Mouse (Mus musculus) ovary, postnatal 14 days (tissue): ENCODE results near the gene Vwa1.
A peak's percentile ranks its signal among the peaks of the same experiment; 100 is the strongest.
"Not testable (repeated sequence)": the region's sequence is repeated elsewhere in the genome, so short reads cannot be mapped to it uniquely, and the experiment has no call there.

ENCODE experiments used
- DNase-seq: peaks from one replicate; pipeline ENCODE4 v3.0.0; 2022; ENCODE audit warnings: low spot score

The Vwa1 gene

DNA sequence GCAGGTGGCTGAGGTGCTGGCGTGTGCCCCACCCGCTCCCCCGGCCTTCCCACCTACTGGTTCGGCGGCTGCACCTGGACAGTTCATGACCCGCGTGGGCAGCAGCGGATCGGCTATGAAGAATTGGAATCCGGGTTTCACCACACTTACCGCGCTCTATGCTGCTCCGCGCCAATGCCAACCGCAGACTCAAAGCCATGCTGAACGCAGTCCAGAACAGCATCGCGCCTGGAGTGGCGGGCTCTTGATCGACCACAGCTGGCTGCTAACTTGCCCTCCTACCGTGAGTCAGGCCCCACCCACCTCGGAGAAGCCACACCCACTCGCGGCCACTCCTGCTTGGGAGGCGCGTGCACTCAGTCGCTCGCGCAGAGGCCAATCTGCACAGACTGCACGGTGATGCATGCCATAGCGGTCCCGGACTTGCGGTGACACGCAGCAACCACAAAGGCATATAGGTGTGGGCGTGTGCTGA, at the start of gene Vwa1:
TSS of gene Vwa1 (minus strand) at position 419 of the 475 bp plus-strand sequence.
- peak; percentile 80 for DNase-seq

DNA sequence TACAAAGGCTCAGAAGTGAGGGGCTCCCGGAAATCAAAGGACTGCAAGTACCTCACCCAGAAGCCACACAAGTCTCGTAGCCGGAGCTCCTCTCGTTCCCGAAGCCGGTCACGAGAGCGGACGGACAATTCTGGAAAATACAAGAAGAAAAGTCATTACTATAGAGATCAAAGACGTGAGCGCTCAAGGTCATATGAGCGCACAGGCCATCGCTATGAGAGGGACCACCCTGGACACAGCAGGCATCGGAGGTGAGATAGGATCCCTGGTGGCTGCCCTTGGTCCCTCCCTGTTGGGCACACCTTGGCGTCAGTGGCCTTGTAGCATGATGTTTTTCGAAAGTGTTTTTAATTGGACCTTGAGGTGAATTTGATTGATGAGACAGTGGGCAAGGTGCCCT, 48.9 kb upstream of the Vwa1 start:
- no peak for DNase-seq

DNA sequence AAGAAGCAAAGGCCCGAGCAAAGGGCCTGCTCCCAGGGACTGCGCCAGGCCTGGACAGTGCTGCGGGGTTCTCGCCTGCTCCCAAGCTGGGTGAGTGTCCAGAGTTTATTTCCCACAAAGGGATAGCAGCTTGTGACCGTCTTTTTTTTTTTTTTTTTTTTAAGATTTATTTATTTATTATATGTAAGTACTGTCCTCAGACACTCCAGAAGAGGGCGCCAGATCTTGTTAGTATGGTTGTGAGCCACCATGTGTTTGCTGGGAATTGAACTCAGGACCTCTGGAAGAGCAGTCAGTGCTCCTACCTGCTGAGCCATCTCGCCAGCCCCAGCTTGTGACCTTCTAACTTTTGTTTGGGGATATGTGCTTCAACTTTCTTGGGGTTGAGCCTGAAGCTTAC, 46.5 kb upstream of the Vwa1 start:
- no peak for DNase-seq

DNA sequence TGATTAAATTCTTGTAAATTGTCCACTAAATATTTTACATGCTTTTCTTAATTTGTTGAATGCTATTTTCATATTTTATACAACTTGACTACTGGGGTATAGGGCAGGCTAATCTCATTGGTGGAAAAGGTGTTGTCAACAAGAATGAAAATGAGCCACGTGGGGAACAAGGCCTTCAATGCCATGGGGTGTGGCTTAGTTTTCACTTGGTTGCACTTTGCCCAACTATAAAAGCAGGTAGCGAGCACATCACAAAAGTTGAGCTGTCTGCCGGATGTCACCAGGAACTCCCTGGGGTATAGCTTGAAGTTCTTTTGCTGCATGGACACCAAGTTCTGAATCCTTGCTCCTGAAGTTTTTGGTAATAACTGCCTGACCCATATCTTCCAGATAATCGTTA, 43.0 kb upstream of the Vwa1 start:
- DNase-seq = no peak

DNA sequence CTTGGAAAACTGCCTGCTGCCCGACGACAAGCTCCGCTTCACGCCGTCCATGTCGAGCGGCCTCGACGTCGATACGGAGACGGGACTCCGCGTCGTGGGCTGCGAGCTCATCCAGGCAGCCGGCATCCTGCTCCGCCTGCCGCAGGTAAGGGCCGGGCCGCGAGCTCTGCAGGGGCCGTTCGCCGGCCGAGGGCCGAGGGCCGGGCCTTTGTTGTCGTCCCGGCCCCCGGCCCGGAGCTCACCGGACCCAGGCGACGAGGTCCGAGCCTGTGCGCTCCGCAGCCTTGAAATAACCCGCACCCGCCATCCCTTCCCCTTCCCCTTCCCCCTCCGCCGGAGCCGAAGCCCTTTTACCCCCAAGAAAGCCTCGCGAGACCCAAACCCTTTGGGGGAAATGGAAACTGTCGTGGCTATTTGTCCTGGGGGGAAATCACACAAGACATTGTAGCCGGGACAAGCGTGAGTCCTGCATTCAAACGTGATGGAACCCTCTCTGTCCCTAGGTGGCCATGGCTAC, 38.2 kb upstream of the Vwa1 start:
- DNase-seq = no peak

DNA sequence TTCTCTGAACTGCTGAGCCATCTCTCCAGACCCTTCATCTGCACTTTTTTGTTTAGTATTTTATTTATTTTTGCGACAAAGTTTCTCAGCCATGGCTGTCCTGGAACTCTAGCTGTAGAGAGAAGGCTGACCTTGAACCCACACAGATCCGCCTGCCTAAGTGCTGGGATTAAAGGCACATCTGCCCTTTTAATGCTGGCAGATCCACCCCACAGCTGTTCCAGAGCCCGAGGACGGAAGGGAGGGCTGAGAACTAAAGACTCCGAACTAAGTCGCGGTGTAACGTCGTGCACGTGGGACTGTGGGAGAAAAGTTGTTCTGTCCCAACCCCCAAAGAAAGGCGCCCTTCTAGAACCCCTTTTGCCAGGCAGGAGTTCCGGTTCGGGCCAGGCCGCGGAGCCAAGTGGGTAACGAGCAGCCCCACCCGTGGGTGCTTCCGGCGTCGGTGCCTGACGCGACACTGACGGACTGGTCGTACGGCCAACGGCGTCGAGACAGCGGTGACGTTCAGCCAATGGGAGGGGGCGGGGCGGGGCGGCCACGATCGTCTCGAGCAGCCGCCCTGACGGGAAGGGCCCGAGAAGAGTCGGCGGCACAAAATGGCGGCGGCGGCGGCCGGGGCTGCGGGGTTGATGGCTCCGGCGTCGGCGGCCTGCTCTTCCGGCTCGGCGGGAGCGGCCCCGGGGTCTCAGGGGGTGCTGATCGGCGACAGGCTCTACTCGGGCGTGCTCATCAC, 37.6 kb upstream of the Vwa1 start, which contains the start of gene Ccnl2:
TSS of gene Ccnl2 (plus strand) at position 561 of the 736 bp plus-strand sequence.
- DNase-seq = peak; percentile 81

DNA sequence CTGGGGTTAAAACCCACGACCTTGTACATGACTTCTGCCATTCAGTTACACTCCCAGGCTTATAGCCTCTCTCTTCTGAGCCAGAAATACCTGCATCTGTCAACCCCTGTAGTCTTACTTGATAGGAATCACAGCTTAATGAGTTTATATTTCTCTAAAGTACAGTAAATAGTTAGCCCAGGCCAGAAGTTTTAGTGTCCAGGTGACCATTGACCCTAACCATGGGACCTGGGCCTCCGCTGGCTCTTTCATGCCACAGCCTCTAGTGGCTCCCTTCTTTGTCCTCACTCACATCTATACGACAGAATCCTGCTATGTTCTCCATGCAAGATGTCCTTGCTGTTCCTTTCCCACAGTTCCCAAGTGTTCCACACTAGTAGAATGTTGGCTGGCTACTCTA, 33.3 kb upstream of the Vwa1 start:
- no peak for DNase-seq

DNA sequence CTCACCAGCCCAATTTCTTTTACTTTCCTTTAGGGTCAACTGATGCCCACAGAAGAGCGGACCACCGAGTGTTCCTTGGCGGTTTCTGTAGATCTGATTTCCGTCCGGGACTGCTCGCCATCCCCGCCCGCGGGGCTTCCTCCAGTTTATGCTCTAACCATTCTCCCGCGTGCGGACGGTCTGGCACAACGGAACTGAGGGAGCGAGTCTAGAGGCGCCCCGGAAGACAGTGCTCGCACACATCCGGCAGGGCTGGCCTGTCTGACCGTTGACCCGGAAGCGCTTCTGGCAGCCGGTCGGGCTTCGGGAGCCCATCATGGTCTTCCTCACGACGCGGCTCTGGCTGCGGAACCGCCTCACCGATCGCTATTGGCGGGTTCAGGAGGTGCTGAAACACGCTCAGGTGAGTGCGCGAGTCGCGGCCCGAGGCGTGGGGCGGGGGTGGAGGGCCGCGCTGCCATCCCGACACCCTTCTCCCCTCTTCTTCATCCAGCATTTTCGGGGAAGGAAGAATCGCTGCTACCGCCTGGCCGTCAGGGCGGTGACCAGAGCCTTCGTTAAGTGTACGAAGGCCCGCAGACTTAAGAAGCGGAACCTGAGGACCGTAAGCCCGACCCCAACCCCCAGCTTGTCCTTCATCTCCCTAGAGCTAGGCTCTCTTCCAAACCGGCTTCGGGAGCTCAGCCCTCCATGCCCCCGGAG, 29.0 kb upstream of the Vwa1 start:
- DNase-seq = peak; percentile 98

DNA sequence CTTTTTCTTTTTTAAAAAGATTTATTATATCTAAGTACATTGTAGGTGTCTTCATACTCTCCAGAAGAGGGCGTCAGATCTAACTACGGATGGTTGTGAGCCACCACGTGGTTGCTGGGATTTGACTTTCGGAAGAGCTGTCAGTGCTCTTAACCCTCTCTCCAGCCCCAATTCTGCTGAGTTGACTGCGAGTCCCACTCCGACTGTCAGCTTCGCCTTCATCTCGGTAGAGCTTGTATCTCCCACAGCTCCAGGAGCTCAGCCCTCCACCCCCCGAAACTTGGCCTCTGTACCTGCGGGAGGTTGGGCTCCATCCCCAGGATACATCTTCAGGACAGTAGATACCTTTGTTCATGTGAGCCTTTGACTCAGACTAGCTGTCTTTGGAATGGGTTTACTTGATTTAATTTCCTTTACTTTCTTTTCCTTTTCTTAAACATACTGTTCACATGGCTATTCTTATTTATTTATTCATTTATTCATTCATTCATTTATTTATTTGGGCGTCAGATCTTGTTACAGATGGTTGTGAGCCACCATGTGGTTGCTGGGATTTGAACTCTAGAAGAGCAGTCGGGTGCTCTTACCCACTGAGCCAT, 28.3 kb upstream of the Vwa1 start, which contains the start of gene Mrpl20:
TSS of gene Mrpl20 (plus strand) at position 138 of the 599 bp plus-strand sequence.
- no peak for DNase-seq

DNA sequence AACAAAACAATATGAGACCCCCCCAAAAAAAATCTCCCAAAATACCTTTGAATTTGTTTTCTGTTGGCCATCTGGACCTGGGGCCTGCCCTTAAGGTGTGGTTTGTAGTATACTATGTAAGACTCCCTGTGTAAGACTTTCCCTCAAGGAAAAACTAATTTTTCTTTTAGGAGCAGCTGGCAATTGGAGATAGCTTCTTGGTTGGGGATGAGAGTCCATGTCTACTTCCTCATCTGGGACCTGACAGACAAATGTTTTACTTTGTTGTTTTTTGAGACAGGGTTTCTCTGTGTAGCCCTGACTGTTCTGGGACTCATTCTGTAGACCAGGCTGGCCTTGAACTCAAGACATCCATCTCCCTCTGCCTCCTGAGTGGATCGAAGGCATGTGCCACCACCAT, 27.6 kb upstream of the Vwa1 start:
- DNase-seq = no peak

DNA sequence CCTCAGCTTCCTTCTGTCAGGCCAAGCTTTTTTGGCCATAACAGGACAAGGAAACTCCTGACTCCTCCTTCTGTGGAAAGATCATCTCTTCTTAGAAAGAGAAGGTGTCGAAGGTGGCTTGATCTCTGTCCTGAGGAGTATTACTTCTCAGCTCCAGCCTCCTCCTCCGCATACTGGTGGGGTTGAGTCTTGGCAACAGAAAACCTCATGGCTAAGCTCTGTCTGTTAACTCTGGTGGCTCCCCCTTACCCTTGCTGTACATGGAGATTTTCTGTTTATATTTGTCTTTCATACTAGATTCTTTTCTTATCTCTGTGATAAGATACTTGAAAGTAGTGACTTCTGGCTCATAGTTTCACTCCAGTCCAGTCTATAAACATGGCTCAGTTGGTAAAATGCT, 19.2 kb upstream of the Vwa1 start:
- DNase-seq = no peak

DNA sequence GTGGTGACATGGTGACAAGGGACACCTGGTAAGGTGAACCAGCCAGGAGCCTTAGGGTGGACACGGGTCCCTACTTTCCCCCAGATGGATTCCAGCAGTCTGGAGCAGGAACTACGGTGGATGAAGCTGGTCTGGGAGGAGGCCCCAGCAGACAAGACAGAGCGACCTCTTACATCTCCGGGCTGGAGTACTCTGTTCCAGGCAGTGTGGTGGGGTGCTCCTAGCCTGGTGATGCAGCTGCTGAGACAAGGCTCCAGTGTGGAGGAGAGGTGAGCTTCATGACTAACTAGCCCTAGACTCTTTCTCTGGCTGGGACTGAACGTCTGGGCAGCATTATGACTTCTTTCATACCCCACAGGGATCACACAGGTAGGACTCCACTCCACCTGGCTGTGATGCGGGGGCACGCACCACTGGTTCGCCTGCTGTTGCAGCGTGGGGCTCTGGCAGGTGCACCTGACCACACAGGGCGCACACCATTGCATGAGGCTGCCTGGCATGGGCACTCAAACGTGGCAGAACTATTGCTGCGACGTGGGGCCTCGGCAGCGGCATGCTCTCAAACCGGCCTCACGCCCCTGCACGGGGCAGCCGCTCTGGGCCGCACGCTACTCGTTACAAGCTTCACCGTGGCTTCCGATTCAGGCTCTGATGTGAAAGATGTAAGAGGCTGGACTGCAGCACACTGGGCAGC, 16.9 kb upstream of the Vwa1 start:
- DNase-seq = no peak

DNA sequence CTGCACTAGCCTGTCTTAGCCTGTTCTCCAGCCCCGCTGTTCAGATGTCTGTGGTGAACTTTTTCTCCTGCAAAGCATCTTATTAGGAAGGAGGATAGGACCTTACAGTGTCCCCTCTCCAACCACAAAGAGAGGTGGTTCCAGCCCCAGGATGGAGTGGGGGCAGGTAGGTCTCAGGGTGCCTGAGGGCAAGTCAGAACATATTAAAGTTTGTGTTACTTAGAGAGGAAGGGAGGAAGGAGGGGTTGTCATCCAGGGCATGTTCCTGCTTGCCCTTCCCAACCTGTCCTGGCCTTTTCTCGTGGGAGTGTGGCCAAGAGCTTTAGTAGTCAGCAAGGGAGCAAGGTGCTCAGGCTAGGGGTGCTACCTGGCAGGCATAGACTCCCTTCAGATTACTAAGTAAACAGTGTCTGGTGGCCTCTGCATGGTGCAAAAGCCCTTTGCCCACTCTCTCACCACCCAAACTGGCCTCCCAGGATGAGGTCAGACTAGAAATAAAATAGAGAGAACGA, 16.2 kb upstream of the Vwa1 start:
- DNase-seq = no peak

DNA sequence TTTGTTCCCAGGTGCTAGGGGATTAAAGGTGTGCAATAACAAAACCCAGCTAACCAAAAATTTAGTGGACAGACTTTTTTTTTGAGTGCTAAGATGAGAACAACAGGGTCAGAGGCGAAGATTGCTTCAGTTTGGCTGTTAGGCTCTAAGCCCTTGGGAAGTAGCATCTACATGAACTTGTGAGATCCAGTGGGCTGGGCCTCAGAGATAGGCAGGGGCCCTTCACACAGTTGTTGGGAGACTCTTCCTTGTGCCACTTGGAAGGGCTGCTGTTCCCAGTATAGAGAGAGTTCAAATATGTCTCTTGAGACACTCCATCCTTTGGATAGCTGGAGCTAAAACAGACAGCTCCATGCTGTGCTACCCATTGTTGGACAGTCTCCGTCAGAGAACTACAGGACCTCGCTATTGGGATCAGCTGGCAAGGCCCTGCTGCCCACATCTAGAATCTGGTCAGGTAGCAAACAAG, 15.6 kb upstream of the Vwa1 start, which contains the start of gene Ankrd65:
TSS of gene Ankrd65 (plus strand) at position 419 of the 469 bp plus-strand sequence.
- DNase-seq = no peak

DNA sequence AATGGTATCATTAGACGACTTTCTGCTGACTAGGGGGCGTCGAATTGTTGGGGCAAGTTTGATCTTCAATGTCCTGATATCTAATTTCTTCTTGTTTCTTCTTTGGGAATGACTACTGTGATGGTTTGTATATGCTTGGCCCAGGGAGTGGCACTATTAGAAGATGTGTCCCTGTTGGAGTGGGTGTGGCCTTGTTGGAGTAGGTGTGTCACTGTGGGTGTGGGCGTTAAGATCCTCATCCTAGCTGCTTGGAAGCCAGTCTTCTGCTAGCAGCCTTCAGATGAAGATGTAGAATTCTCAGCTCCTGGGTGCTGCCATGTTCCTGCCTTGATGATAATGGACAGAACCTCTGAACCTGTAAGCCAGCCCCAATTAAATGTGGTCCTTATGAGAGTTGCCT, 14.3 kb upstream of the Vwa1 start:
- DNase-seq = not testable (repeated sequence)

DNA sequence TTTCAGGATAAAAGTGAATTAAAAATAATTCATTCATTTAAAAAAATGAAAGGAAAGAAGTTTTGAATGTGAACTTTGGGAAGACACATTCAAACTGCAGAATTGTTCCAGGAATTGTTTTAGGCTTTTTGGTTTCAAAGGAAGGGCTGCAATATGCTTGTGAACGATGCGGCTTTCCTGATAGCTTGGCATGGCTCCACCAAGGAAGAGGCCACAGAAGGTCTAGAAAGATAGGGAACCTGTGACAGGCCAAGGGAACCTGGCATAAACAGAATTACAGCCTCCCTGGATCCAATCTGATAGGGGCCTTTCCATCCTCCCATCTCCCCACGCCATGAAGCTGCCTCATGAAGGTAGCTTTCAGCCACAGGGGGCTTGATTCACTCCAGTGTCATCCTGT, 13.8 kb upstream of the Vwa1 start:
- no peak for DNase-seq

DNA sequence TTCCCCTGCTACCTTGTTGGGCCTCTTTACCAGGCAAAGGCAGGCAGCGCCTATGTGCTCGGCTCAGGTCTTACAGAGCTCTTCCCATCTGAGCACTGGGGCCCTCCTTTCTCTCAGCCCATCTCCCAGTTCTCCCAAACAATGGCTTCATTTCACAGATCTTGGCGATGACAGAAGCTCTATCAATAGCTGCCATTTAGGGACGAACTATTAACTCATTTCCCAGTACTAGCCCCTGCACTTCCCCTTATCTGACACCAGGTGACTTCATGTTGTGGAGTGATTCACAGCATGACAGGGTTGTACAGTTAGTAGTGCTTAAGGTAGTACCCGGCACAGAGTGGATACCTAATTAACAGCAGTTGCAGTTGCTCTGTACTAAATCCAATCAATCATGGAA, 11.3 kb upstream of the Vwa1 start, which contains the start of gene Tmem88b:
TSS of gene Tmem88b (minus strand) at position 56 of the 400 bp plus-strand sequence.
- DNase-seq = no peak

DNA sequence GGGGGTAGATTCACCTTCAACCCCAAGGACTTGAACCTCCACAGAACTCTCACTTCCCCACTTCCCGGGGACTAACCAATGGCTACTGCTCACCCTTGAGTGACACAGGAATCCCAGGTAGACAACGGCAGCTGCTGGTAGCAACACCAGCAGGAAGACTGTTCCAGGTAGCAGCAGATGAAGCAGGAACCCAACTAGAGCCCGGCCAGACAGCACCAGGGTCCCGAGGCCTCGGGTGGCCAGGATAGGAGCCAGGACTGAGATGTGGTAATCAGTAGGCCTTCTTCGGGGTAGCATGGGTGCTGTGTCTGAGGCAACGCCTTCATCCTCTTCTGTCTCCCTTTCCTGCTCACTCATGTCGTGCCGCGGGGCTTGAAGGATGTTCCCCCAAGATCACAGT, 10.7 kb upstream of the Vwa1 start:
- DNase-seq = no peak

DNA sequence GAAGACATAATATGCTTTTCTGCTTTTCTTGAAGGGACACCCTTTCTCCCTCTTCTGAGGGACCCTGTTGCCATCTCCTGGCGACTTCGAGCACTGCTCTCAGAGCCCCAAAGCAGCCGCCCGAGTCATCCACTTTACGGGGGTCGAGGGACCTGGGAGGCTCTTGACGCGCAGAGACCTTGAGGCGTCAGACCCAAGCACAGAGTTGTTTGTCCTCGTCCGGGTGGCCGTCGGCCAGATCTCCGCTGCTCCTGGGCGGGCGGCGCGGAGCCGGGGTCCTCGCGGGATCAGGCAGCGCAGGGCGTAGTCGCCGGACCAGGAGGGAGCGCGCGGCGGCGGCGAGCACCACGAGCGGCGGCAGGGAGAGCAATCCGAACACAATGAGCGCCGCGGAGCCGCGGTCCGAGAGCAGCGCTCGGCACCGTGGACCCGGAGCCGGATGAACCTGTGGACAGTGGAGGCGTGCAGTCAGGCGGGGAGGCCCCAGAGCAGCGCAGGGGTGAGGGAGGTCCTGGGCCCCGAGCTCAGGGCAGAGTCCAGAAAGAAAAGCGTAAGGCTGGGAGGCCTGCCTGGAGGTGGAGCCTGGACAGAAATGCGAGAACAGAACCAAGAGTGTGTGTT, 9.7 kb upstream of the Vwa1 start:
- peak; percentile 76 for DNase-seq

DNA sequence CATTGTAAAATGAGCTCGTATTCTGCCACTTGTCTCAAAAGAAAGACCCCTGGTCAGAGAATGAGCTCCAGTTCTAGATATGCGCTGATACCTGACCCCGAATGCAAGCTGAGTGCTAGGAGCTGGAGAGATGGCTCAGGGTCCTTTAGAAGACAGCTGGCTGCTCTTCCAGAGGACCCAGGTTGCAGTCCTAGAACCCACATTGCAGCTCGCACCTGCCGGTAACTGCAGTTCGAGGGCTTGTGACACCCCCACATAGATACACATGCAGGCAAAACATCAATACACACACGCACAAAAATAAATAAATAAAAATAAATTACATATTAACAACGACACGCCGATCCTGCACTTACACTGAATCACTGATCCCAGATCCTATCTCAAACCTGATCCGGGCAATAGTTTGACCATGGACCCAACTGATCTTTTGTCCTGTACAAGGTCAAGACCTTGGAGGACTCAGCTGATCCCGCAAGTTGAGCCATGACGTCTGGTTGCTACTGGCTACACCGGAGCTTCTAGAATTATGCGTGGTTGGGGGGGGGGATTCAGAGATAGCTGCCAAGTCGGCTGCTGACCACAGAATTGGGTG, 9.1 kb upstream of the Vwa1 start:
- no peak for DNase-seq

DNA sequence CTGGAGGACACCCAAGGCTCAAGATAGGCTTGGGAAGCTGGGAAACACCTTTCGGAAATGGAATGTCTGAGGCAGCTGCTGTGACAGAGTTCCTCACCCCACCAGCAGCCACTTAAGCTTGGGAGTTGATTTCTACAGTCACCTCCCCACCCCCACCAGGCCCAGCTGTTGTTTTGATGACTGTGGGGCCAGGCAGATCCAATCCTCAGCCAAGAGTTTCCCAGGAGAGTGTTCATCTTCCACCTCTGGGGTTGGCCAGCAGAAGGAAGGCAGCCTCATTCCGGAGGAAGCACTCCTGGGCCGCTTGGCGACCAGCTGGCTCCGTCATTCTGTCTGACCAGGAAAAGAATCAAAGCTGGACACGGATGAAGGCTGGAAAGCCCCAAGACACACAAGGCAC, 6.4 kb upstream of the Vwa1 start:
- DNase-seq = no peak
